Mouse (Mus musculus) myocyte (in vitro differentiated cells): ENCODE data around the gene Dach1.

Source experiments
- E2F4 ChIP-seq: IDR thresholded peaks from one replicate; pipeline ENCODE4 v1.6.1; 2011; ENCODE audit warnings: mild to moderate bottlenecking, control low read depth, moderate library complexity; ENCODE audit not compliant: insufficient read depth
- MAX ChIP-seq: IDR thresholded peaks from one replicate; pipeline ENCODE4 v1.6.1; 2011; ENCODE audit warnings: low read depth, mild to moderate bottlenecking, control low read depth
- POLR2A ChIP-seq: IDR thresholded peaks from one replicate; pipeline ENCODE4 v1.6.1; 2011; ENCODE audit warnings: low read depth, mild to moderate bottlenecking, control low read depth, moderate library complexity; ENCODE audit not compliant: insufficient read length

DNA sequence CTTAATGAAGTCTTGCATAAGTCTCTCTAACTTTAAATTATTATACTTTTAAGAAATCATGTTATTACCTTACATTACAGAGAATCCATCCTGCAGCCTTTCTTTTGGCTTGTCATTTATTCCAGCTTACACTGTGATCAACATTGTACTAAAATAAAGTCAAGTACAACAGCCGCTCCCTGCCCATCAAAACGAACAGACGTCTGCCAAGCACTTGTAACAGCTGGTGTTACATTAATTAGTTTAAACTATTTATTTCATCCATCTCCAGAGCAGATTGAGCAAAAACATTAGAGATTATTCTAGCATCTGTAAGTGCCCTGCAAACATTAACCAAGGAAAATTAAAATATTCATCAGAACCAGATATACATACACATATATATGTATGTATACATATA, 311.2 kb downstream of the Dach1 start:
- TF ChIP-seq E2F4 (no peak), POLR2A (no peak), MAX (no peak)
